Mouse (Mus musculus) cerebellum, adult 18-20 months (tissue): Measurements from ENCODE around the gene Magi1.
A peak's percentile ranks its signal among the peaks of the same experiment; 100 is the strongest.

Experiments
- DNase-seq, 2 experiments: peaks; one replicate each; pipeline ENCODE4 v3.0.0; 2021

Gene Magi1

DNA sequence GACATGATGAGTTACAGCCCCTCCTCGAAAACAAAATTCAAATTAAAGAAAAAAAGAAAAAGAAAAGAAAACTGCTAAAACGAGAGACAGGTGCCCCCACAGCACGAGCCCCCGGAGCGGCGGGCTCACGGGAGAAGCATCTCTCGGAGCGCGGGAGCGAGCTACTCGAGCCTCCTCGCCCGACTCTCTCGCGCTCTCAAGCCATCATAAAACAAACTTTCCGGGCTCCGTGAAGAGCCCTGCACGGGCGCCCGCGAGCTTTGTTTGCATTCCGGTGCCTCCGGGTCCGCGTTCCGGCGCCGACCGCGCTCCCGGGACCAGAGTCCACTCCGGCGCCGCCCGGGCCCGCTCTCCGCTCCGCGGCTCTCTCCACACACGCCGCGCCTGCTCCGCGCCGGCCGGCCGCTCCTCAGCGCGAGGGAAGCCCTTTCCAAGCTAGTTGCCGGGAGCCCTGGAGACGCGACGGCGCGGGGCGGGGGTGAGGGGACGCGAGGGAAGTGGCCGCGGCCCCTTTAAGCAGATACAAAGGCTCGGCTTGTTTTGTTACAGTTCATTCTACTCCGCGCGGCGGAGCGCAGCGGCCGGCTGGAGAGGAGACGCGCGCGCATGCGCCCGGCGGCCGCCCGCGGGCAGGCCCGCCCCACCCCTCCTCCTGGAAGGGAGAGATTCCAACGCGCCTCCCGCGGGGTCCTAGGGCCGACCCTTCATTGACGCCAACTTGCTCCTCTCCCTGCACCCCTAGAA, at the start of gene Magi1:
Gene Magi1 (minus strand): TSS at position 600 of the 744 bp plus-strand sequence.
- DNase-seq = peak; percentile 92 to 96

DNA sequence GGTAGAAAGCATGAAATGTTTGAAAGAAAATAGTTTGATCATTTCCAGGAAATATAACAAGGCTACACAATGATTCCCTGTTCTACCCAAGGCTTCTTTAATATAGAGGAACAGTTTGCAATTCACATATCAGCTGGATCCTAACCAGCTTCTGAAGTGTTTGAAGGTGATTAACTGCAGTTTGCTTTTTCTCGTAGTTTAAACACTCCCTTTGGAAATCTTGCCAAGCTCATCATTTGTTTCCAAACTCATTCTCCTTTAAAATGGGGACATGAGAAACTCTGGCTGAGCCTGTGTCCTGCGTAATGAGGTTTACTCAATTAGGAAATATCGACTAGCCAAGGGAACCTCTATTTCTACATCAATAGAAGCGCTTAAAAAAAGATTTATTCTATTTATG, 43.4 kb upstream of the Magi1 start:
- no peak for DNase-seq

DNA sequence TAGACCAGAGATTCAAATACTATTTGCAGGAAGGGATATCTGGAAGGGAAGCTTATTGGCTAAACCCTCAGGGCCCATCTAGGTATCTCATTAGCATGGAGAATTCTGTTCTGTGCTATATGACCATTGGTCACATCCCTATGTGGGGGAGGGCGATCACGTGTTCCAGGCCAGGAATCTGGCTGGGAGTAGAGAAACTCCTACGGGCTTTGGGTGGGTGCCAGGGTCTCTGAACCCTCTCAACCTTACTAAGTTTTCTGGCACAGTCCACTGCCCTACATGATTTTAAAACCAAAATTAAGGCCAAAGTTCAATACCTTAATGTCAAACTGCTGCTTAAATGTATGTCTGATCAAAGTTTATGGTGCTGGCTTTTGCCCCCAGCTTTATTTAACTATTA, 33.2 kb upstream of the Magi1 start:
- DNase-seq = no peak

DNA sequence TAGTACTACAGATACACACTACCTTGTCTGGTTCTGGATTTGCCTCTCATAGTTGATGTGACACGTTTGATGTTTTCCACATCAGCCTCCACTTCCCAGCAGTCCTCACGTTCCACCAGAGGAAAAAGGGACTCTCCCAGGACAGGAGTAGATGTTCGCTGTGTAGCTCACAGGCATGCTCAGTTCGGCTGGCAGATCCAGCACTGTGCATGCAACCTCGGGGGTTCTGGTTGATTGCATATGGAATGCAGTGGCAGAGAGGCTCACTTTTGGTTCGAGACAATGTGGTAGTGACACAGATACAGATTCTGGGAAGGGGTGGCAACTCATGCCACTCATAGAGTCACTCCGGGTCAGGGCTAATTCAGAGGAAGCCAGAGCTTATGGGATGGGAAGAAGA, 28.6 kb upstream of the Magi1 start:
- DNase-seq = no peak

DNA sequence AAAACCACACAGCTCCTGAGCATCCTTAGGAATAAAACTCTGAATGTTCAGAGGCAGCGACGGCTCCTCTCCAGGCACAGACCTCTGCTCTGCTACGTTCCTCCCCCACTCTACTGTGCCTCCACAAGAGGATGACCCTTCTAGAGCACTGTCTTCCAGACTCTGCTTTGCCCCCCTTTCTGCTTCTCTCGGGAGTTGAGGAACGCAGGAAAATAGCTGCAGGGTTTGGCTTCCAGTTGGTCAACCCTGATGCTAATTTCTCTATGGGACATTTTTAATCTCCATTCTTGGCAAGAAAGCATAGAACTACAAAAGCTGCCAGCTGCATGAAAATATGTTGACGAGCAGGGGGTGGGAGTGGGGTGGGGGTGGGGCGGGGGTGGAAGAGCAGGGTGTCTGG, 24.8 kb upstream of the Magi1 start:
- DNase-seq = no peak

DNA sequence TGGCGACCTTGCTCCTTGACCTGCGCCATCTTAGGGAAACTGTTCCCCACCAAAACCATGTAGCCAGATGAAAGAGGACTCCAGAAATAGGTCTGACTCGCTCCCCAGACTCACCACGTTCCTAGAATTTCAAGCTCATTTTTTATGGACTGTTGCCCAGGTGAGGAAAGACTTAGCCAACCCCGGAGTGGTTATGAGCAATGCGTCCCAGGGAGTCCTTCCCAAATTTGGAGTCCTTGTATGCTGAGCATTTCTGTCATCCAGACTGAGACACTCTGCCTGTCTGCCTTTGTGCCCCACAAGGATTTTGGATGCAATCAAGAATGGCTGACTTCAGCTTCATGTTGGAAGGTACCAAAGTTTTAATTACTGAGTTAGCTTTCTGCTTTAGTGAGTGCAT, 19.8 kb upstream of the Magi1 start:
- DNase-seq = no peak

DNA sequence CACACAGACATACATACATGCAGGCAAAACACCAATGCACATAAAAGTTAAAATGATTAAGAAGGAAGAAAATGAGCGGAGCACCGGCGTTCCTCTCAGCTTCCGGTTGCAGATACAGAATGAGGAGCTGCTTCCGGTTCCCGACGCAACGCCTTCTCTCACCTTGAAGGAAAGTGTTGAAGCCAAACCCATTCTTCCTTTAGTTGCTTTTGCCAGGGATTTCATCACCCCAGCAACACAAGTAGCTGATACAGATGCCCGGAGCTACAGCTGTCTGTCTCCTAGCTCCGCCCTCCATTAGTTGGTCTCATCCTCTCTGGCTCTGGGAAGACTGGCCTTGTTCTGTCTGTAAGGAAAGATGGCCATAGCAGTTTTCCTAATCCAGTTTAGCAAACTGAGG, 18.1 kb upstream of the Magi1 start:
- no peak for DNase-seq

DNA sequence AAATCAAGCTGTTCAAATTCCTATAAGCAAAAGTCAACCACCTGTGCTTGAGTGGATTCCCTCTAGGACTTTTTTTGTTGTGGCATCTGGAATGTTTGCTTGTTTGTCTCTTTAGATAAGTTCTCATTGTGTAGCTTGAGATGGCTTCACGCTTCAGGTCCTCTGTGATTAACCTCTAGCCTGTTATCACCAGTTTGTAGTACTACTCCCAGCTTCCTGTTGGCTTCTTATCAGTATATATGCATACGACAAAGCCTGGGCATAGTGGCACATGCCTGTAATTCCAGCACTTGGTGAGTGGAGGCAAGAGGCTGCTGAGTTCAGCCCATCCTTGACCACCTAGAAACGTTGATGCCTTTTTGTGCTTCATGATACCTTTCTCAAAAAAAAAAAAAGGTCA, 16.8 kb upstream of the Magi1 start:
- DNase-seq = no peak

DNA sequence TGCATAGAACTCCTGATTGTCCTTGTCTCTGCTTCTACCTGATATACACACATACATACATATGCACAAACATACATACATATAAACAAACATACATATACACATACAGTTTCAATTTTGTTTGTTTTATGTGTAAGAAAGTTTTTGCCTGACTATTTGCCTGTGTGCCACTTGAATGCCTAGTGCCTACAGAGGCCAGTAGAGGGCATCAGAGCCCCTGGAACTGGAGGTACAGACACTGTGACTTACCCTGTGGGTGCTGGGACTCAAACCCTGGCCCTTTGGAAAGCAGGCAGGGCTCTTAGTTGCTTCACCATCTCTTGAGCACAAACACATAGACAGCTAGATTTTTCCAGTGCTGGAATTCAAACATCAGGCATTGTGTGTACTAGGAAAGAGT, 3.7 kb upstream of the Magi1 start:
- DNase-seq = no peak

DNA sequence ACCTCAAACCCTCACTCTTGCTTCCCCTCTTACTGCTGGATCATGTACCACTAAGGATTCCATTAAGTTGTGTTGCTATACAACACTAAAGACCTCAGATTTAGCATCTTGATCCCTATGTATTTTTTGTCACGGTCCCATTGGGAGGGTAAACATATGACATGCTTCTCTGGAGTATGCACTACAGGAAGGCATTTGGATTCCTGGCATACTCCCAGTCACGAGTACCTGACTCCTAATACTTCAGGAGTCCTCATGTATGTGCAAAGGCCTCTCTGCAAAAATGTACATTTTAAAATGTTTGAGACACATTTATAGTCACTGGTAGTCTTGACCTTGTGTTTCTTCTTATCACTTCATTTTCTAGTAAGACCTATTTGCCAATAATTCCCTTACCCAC, 2.8 kb upstream of the Magi1 start:
- DNase-seq = no peak

DNA sequence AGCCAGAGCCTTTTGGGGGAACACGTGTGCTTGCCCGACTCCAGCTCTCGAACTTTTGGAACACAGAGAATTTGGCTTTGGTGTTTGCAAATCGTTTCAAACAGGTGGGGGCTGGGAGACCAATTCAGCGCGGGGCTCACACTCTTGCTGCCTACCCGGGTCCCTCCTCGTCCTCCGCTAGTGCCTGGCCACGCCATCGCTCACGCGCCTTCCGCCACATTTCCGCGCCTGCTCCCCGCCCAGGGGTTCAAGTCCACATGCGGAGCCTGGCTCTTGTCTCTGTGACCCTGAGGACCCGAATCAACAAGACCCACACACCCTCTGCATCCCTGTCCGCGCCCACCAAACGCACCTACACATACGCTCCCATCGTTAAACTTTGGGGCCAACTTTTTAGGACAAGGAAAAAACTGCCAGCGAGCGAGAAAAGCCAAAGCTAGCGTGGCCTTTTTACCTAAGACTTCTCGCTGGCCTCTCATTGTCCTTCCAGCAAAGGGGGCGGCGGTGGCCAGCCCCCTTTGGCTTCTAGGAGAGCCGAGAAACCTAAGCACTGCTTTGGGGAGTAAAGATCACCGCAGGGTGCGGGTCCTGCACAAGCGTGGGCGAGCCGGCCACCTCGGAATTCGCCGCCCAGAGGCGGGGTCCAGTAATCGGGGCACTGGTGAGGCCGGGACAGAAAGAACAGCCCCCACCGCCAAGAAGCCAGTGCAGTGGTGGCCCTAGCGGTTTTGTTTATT, 540 bp upstream of the Magi1 start:
- DNase-seq = peak; percentile 42 to 47

DNA sequence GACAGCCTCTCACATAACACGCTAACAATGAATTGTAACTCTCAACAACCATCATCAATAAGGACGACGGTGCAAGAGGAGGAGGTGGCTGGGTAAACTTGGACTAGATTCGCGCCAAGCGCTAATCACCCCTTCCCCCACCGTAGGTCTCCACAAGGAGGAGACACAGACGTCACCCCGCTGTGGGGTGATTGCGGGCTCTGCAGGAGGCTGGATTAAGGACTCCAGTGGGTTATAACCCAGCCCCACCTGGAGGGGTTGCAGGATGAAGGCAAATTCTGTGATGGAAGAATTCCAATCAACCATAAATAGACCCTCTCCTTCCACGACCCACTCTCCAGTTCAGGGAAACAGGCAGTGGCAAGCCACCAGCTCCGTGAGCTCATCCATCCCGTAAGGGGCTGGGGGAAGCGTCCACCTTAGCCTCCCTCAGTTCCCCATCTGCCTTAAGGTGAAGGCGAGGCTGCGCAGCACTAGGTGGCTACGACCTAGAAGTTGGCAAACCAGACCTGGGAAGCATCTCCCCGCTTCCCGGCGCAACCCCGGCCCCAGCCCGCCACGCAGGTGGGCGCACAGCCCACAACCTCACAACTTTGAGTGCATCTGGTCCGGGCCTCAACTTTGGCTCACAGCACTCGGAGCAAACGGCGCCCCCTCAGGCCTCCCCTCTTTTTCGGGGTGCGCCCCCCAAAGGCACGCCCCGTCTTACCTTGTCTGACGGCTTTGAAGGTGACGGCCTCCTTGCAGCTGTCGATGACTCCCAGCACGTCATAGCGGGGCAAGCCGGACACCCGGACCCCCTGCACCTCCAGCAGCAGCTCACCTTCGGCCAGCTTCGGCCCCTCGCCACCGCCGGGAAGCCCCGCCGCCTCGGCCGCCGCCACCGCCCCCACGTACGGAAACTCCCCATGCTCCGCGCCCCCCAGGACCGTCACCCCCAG, 1.1 kb downstream of the Magi1 start:
- peak; percentile 45 to 58 for DNase-seq

DNA sequence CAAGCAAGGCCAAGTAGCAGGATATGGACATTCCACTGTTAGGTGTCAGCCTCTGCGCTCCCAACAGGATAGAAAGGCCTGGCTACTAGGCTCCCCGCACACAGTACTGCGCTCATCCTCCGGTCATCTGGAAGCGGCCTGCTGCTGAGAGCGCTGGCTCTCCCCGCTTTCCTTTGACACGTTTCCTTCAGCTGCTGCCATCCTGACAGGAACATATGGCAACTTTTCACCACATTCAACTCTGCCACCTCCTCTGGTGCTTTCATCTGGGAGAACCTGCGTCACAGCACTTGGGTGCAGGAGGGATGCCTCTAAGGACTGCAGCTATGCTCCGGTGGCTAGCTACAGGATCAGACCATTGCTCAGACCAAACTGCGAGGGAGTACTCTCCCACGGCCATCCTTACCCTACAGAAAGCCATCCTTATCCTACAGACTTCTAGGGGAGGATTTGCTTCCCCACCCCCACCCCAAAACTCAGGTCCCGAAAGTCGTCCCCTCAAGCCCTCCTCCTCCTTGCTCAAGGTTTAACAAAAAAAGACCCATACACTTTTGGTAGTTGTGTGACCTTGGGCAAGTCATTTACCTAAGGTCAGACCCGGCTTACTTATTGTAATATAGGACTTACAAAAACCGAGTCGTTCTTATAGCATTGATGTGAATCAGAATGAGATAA, 2.0 kb downstream of the Magi1 start:
- DNase-seq = peak; percentile 44 to 61

DNA sequence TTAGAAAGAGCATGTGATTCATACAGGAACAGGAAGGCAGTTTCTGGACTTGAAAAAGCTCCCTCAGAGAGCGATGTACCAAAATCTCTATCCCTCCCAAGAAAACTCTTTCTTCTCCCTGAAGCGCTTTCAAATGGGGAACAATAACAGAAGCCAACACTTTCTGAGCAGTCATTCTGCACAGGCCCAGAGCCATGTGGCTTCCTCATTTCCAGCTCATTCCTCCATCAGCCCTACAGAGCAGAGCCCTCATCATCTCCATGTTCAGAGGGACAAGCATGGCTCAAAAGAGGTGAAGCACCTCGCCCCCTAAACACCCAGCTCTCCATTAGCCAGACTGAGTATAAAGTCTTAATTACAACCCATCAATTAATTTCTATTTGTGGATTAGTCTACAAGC, 9.8 kb downstream of the Magi1 start:
- DNase-seq = no peak

DNA sequence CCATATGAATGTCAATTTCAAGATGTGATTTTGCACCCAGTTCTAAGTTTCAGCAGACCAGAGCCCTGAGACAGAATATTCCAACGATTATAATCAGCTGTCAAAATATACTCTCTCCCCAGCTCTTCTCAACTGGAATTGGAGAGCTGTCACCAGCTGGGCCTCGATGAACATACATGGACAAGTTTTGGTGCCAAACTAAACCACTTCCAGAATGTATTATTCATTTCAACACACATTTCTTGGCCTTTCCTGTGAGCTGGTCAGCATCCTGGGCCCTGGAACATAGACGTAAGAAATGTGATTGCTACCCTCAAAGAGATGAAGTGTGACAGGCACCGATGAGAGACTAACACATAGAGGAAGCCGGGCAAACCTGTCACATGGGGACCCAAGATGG, 13.7 kb downstream of the Magi1 start:
- DNase-seq = no peak

DNA sequence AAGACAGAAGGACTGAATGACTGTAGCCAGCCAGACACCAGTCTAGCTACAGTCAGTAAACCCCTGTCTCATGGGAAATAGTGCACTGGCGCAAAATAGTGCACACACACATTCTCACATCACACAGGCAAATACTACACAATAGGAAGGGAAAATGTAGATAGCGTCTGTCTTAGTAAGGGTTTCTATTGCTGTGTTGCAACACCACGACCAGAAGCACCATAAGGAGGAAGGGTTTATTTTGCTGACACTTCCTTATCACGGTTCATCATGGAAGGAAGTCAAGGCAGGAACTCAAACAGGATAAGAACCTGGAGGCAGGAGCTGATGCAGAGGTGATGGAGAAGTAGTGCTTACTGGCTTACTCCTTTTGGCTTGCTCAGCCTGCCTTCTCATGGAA, 14.5 kb downstream of the Magi1 start:
- DNase-seq = no peak

DNA sequence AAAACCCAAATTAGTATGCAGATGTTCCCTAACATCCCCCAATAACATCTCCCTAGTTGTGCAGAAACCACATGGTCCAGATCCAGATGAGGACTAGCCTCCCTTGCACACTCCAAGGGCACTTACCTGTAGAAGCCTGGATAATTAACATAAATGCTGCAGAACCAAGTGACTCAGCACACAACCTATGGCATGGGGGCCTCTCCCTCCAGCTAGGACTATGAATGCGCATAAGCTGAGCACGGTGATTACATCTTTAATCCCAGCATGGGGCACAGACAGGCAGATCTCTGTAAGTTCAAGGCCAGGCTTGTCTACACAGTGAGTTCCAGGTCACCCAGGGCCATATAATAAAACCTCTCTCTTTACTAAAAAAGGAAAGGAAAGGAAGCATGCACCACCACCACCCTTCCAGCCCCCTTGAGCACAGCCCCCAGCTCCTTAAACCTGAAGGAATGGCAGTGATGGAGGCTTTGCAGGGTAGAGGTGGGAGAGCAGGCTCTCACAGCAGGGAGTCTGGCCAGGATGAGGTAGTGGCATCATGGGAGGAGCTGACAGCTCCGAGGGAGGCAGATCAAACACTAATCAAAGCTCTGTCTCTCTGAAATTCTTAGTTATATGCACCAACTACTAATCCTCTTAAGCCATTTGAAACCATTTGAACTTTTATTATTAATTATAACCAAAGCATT, 18.3 kb downstream of the Magi1 start:
- no peak for DNase-seq

DNA sequence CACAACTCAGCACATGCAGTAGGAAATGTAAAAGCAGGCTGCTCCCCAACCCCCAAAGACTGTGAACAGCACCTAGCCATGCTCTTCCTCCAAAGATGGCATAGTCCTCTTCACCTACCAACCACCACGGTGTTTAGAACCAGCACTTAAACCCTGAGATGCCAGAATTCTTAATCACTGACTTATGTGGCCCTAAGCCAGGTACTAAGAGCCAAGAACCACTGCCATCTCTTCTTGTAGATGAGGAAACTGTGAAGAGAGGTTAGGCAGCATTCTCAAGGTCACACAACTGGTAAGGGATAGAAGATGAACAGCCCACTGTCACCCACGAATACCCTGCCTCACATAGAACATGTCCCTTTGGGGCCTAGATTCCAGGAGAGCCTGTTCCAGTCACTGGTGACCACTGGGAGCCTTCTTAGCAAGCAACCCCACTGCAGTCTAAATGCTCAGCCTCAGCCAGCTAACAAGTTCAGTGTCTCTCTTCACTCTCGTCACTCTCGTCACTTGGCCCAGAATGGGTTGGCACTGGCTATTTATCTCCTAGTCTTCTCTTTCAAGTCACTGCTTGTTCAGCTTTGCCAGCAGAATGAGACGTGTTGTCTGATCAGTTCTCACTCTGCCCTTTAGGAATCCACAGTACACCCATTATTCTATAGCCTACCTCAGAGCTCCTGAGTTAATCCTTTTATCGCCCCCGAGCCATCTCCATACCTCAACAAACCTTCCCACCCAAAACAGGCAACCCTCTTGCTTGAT, 19.4 kb downstream of the Magi1 start:
- no peak for DNase-seq

DNA sequence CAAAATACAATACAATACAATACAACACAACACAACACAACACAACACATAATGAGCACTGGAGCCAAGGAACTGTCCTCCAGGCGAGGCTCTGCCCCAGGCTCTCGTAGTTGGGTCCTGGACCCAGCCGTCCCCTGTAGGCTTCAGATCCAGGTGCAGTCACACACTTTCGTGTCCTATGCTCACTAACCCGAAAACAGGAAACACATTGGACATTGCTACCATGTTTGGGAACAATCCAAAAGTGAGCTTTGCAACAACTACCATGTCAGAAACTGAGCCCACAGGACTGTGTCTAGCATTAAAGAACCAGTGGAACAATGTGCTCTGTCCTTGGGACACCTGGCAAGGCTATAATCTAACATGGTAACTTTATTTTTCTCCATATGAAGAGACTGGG, 22.9 kb downstream of the Magi1 start:
- no peak for DNase-seq

DNA sequence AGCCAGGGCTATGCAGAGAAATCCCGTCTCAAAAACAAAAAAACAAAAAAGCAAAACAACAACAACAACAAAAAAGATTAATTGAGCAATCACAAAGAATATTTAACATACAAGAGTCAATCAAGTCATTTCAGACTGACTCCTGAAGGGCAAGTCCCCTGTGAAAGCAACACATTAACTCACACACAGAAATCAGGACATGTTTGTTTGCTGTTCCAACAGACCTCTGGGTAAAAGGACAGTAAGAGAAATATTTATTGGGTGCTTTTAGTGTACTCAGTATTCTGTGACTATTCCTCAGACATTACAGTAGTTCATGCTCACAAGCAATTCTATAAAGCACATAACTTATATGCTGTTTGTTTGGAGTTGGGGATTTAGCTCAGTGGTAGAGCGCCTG, 23.7 kb downstream of the Magi1 start:
- no peak for DNase-seq

DNA sequence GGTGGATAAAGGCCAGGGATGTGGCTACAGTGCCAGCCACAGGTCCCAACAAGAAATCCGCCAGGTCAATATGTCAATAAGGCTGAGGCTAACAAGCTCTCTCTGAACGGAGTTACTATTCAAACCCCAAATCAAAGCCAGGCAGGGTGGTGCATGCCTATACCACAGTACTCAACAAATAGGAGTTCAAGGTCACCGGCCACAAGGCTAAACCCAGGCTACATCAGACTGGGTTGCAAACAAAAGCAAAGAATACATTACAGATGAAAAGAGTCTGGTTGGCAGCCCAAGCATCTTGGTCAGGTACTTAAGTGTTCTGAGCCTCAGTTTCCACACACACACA, 25.9 kb downstream of the Magi1 start:
- no peak for DNase-seq
